Mouse (Mus musculus) lung, adult 2 months (tissue): Measurements from ENCODE around the gene Acyp1.

Experiments used
- CTCF ChIP-seq: fragments of 200-500 bp; IDR thresholded peaks from 2 replicates; pipeline ENCODE4 v1.5.1; 2011; ENCODE audit warnings: mild to moderate bottlenecking, low read length, control low read depth; ENCODE audit not compliant: insufficient read depth
- POLR2A ChIP-seq: fragments of 200-500 bp; IDR thresholded peaks from 2 replicates; pipeline ENCODE4 v1.6.1; 2011; ENCODE audit warnings: low read depth, mild to moderate bottlenecking, control low read depth, low read length, borderline replicate concordance; ENCODE audit errors: extremely low read depth

- no peak for TF ChIP-seq CTCF
- no peak for TF ChIP-seq POLR2A
Measured at GRCm38 (mm10) chr12:85304725-85305124, 16.5 kb upstream of the Acyp1 start.
